Mouse (Mus musculus) forebrain, embryonic 11.5 days (tissue): ENCODE data around the gene Gm20388. TPM values are rescaled to one million over a fixed set of nuclear protein-coding genes. Genes with fewer than 3 reads are reported as not detected.
A peak's percentile ranks its signal among the peaks of the same experiment; 100 is the strongest.

Experiments used
- ATAC-seq: fragments of 200-750 bp; cut with Nextera tagmentation; replicated peaks from 2 replicates; pipeline ENCODE4 v1.8.0; 2017; ENCODE audit warnings: moderate TSS enrichment; ENCODE audit not compliant: low FRiP score
- DNase-seq: peaks from one replicate; pipeline ENCODE4 v3.0.0-alpha.2; 2017; ENCODE audit warnings: low spot score
- H3K27ac ChIP-seq: fragments of 300-500 bp; sonication (generic); 2 replicates; pipeline ENCODE4 v1.5.1; 2014; ENCODE audit warnings: low read depth, low read length
- H3K27me3 ChIP-seq: fragments of 300-500 bp; sonication (generic); 2 replicates; pipeline ENCODE4 v1.6.1; 2014; ENCODE audit warnings: mild to moderate bottlenecking, low read length, mixed read lengths; ENCODE audit not compliant: control insufficient read depth, insufficient read depth
- H3K36me3 ChIP-seq: fragments of 300-500 bp; sonication (generic); 2 replicates; pipeline ENCODE4 v1.6.1; 2014; ENCODE audit warnings: mild to moderate bottlenecking, low read length, moderate library complexity, mixed read lengths; ENCODE audit not compliant: control insufficient read depth, insufficient read depth
- H3K4me1 ChIP-seq: fragments of 300-500 bp; sonication (generic); replicated peaks from 2 replicates; pipeline ENCODE4 v1.6.1; 2014; ENCODE audit warnings: low read length, mixed read lengths; ENCODE audit not compliant: control insufficient read depth, insufficient read depth
- H3K4me2 ChIP-seq: fragments of 300-500 bp; sonication (generic); 2 replicates; pipeline ENCODE4 v1.6.1; 2014; ENCODE audit warnings: low read depth, mild to moderate bottlenecking, low read length, moderate library complexity, mixed read lengths; ENCODE audit not compliant: severe bottlenecking
- H3K4me3 ChIP-seq: fragments of 300-500 bp; sonication (generic); 2 replicates; pipeline ENCODE4 v1.5.1; 2014; ENCODE audit warnings: low read depth, low read length
- H3K9ac ChIP-seq: fragments of 300-500 bp; sonication (generic); 2 replicates; pipeline ENCODE4 v1.6.1; 2014; ENCODE audit warnings: low read length
- H3K9me3 ChIP-seq: fragments of 300-500 bp; sonication (generic); 2 replicates; pipeline ENCODE4 v1.6.1; 2016; ENCODE audit warnings: low read length, mixed read lengths; ENCODE audit not compliant: control insufficient read depth
- WGBS: fragments of 180-500 bp; shearing (Covaris S2); extraction: QIAGEN DNeasy Blood & Tissue Kit; methylation state at CpG from one replicate; pipeline ENCODE4 v1.1.7; 2014; 5-methylcytosine and 5-hydroxymethylcytosine counted together
- polyA plus RNA-seq: library from polyadenylated mRNA; unstranded; fragments of >200 nt; fragmentation: Nextera tagmentation; extraction: Ambion mirVana; gene quantifications from 2 replicates; pipeline ENCODE4 v1.2.1, GENCODE M21; 2014

Gene Gm20388
- polyA plus RNA-seq, 1 experiment from 2014 or later, result not detected

- H3K27ac ChIP-seq, result no peak overlapping the region
- no peak overlapping the region for H3K4me3 ChIP-seq
- no peaks in the 10 kb centered on the region for H3K36me3 ChIP-seq
- H3K9me3 ChIP-seq, result no peaks in the 10 kb centered on the region
- no peak overlapping the region for H3K9ac ChIP-seq
- DNase-seq (no peak), ATAC-seq (no peak)
- H3K4me1 ChIP-seq, result no peaks in the 10 kb centered on the region
- no peak overlapping the region for H3K4me2 ChIP-seq
- 89% methylated on average over 7 of the region's 7 CpGs for WGBS
- H3K27me3 ChIP-seq, result no peaks in the 10 kb centered on the region
Measured at GRCm38 (mm10) chr8:123031321-123031978, 3120.8 kb downstream of the Gm20388 start.

- Histone ChIP-seq H3K27me3 (no peaks in the 10 kb centered on the region), H3K4me3 (no peak overlapping the region), H3K4me1 (0 out of 2 replicates have a peak, but pooled peaks cover 2% of the 10 kb centered on the region), H3K9ac (no peak overlapping the region), H3K27ac (no peak overlapping the region), H3K36me3 (no peaks in the 10 kb centered on the region), H3K4me2 (no peak overlapping the region), H3K9me3 (no peaks in the 10 kb centered on the region)
- ATAC-seq, result no peak
- no peak for DNase-seq
Measured at GRCm38 (mm10) chr8:123032730-123033129, 3122.1 kb downstream of the Gm20388 start.

- Histone ChIP-seq H3K9me3 (no peaks in the 10 kb centered on the region), H3K36me3 (no peaks in the 10 kb centered on the region), H3K4me3 (no peak overlapping the region), H3K9ac (no peak overlapping the region), H3K27ac (no peak overlapping the region), H3K27me3 (no peaks in the 10 kb centered on the region), H3K4me2 (no peak overlapping the region), H3K4me1 (0 out of 2 replicates have a peak, but pooled peaks cover 2% of the 10 kb centered on the region)
- ATAC-seq (no peak), DNase-seq (no peak)
Measured at GRCm38 (mm10) chr8:123033431-123033830, 3122.8 kb downstream of the Gm20388 start.

- no peaks in the 10 kb centered on the region for H3K27me3 ChIP-seq
- no peak overlapping the region for H3K4me3 ChIP-seq
- DNase-seq (no peak), ATAC-seq (no peak)
- H3K9ac ChIP-seq, result no peak overlapping the region
- peaks cover 2% of the 10 kb centered on the region; the same call in 1 of the 2 replicates for H3K4me1 ChIP-seq
- no peak overlapping the region for H3K27ac ChIP-seq
- no peaks in the 10 kb centered on the region for H3K9me3 ChIP-seq
- 92% methylated on average over 6 of the region's 6 CpGs for WGBS
- H3K4me2 ChIP-seq, result no peak overlapping the region
- no peaks in the 10 kb centered on the region for H3K36me3 ChIP-seq
Measured at GRCm38 (mm10) chr8:123034171-123034570, 3123.5 kb downstream of the Gm20388 start.

- Histone ChIP-seq H3K4me1 (peaks cover 15% of the 10 kb centered on the region), H3K36me3 (no peaks in the 10 kb centered on the region), H3K9me3 (no peaks in the 10 kb centered on the region), H3K27ac (no peak overlapping the region), H3K27me3 (no peaks in the 10 kb centered on the region), H3K4me2 (no peak overlapping the region), H3K9ac (no peak overlapping the region), H3K4me3 (no peak overlapping the region)
- DNase-seq (no peak), ATAC-seq (no peak)
- 74% methylated on average over 3 of the region's 3 CpGs for WGBS
Measured at GRCm38 (mm10) chr8:123036956-123037355, 3126.3 kb downstream of the Gm20388 start.

- H3K4me1 ChIP-seq, result peaks cover 15% of the 10 kb centered on the region
- H3K9me3 ChIP-seq, result no peaks in the 10 kb centered on the region
- no peaks in the 10 kb centered on the region for H3K36me3 ChIP-seq
- 88% methylated on average over 11 of the region's 11 CpGs for WGBS
- H3K27ac ChIP-seq, result no peak overlapping the region
- ATAC-seq (no peak), DNase-seq (no peak)
- H3K4me3 ChIP-seq, result no peak overlapping the region
- no peak overlapping the region for H3K4me2 ChIP-seq
- no peaks in the 10 kb centered on the region for H3K27me3 ChIP-seq
- no peak overlapping the region for H3K9ac ChIP-seq
Measured at GRCm38 (mm10) chr8:123037487-123037886, 3126.8 kb downstream of the Gm20388 start.

- no peaks in the 10 kb centered on the region for H3K27me3 ChIP-seq
- ATAC-seq, result no peak
- no peak for DNase-seq
- H3K9me3 ChIP-seq, result no peaks in the 10 kb centered on the region
- no peak overlapping the region for H3K27ac ChIP-seq
- peaks cover 18% of the 10 kb centered on the region for H3K4me1 ChIP-seq
- H3K9ac ChIP-seq, result no peak overlapping the region
- no peak overlapping the region for H3K4me3 ChIP-seq
- H3K4me2 ChIP-seq, result no peak overlapping the region
- WGBS, result 82% methylated on average over 2 of the region's 2 CpGs
- H3K36me3 ChIP-seq, result no peaks in the 10 kb centered on the region
Measured at GRCm38 (mm10) chr8:123038351-123038750, 3127.7 kb downstream of the Gm20388 start.

- H3K27ac ChIP-seq, result peak overlapping the region; percentile 33; the same call in 1 of the 2 replicates
- H3K9ac ChIP-seq, result peak overlapping the region; percentile 99
- no peaks in the 10 kb centered on the region for H3K27me3 ChIP-seq
- no peaks in the 10 kb centered on the region for H3K9me3 ChIP-seq
- WGBS, result 43% methylated on average over 11 of the region's 11 CpGs
- ATAC-seq (no peak), DNase-seq (no peak)
- H3K36me3 ChIP-seq, result no peaks in the 10 kb centered on the region
- H3K4me3 ChIP-seq, result peak overlapping the region; percentile 100
- H3K4me1 ChIP-seq, result peaks cover 19% of the 10 kb centered on the region
- H3K4me2 ChIP-seq, result peak overlapping the region; percentile 93
Measured at GRCm38 (mm10) chr8:123039376-123040109, 3128.9 kb downstream of the Gm20388 start.
